Mouse (Mus musculus) kidney, adult 2 months (tissue): ENCODE data around the gene Reep3.

Source experiments
- CTCF ChIP-seq: fragments of 200-500 bp; conservative IDR thresholded peaks from 2 replicates; pipeline ENCODE4 v1.5.1; 2011; ENCODE audit warnings: low read depth, mild to moderate bottlenecking, control low read depth, low read length, moderate library complexity, mixed read lengths; ENCODE audit not compliant: insufficient read depth, insufficient read length
- POLR2A ChIP-seq: fragments of 200-500 bp; IDR thresholded peaks from one replicate; pipeline ENCODE4 v1.6.1; 2011; ENCODE audit warnings: low read depth, low read length, control low read depth

GRCm38 (mm10) chr10:67061367-67061801, 35.4 kb downstream of the Reep3 start:
- TF ChIP-seq POLR2A (no peak), CTCF (no peak)
